Mouse (Mus musculus) hindbrain, embryonic 16.5 days (tissue): ENCODE results near the gene Gm11627. TPM values are rescaled to one million over a fixed set of nuclear protein-coding genes. Genes with fewer than 3 reads are reported as not detected.
A peak's percentile ranks its signal among the peaks of the same experiment; 100 is the strongest.

Experiments
- ATAC-seq: fragments of 200-750 bp; cut with Nextera tagmentation; 2 replicates; pipeline ENCODE4 v1.8.0; 2017; ENCODE audit warnings: moderate TSS enrichment, moderate library complexity
- H3K27ac ChIP-seq: fragments of 300-500 bp; sonication (generic); 2 replicates; pipeline ENCODE4 v1.5.1; 2014; ENCODE audit warnings: low read depth, mild to moderate bottlenecking, control low read depth, low read length, moderate library complexity
- H3K27me3 ChIP-seq: fragments of 300-500 bp; sonication (generic); replicated peaks from 2 replicates; pipeline ENCODE4 v1.6.1; 2014; ENCODE audit warnings: low read length; ENCODE audit not compliant: control insufficient read depth, insufficient read depth
- H3K36me3 ChIP-seq: fragments of 300-500 bp; sonication (generic); 2 replicates; pipeline ENCODE4 v1.6.1; 2014; ENCODE audit warnings: mild to moderate bottlenecking, low read length, moderate library complexity, mixed read lengths; ENCODE audit not compliant: control insufficient read depth, insufficient read depth
- H3K4me1 ChIP-seq: fragments of 300-500 bp; sonication (generic); 2 replicates; pipeline ENCODE4 v1.6.1; 2014; ENCODE audit warnings: low read depth, low read length; ENCODE audit not compliant: control insufficient read depth, insufficient read depth
- H3K4me2 ChIP-seq: fragments of 300-500 bp; sonication (generic); 2 replicates; pipeline ENCODE4 v1.6.1; 2014; ENCODE audit warnings: mild to moderate bottlenecking, low read length, control low read depth, moderate library complexity
- H3K4me3 ChIP-seq: fragments of 300-500 bp; sonication (generic); 2 replicates; pipeline ENCODE4 v1.5.1; 2014; ENCODE audit warnings: mild to moderate bottlenecking, low read length, control low read depth, moderate library complexity
- H3K9ac ChIP-seq: fragments of 300-500 bp; sonication (generic); 2 replicates; pipeline ENCODE4 v1.6.1; 2014; ENCODE audit warnings: low read depth, mild to moderate bottlenecking, control low read depth, low read length, moderate library complexity
- H3K9me3 ChIP-seq: fragments of 300-500 bp; sonication (generic); 2 replicates; pipeline ENCODE4 v1.6.1; 2014; ENCODE audit warnings: mild to moderate bottlenecking, low read length, moderate library complexity; ENCODE audit not compliant: control insufficient read depth
- WGBS: fragments of 180-500 bp; shearing (Covaris S2); extraction: QIAGEN DNeasy Blood & Tissue Kit; methylation state at CpG from one replicate; pipeline ENCODE4 v1.1.7; 2014; 5-methylcytosine and 5-hydroxymethylcytosine counted together
- polyA plus RNA-seq: library from polyadenylated mRNA; unstranded; fragments of >200 nt; fragmentation: Nextera tagmentation; extraction: Ambion mirVana; gene quantifications from 2 replicates; pipeline ENCODE4 v1.2.1, GENCODE M21; 2015

The Gm11627 gene
- polyA plus RNA-seq, 1 experiment from 2014 or later, result 4.1 TPM

DNA sequence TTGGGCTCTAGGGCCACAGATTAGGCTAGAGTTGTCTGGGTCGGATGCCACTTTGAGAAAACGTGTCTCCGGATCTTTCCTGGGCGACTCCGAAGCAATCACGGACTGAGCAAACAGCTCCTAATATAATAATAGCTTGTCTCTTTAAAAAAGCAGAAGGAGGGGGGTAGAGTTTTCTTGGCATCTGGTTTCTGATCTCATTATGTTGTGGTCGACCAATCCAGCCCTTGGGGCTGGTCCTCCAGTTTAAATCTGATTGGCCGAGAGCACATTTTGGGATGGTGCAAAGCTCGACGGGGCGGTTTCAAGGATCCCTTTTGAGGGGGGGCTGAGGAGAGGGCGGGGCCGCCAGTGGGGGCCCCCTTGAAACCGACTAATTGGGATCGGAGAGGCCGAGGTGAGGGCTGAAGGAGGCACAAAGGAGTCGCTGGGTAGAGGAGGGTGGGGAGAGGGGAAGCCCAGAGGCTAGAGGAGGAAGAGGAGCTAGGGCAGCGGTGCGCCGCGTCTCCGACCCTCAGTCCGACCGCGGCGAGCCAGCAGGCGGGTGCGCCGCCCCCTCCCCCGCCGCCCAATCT, 24.8 kb upstream of the Gm11627 start, which contains the start of gene Fzd2:
Gene Fzd2, plus strand, starts transcription at position 387 of the 575 bp plus-strand sequence.
- no peaks in the 10 kb centered on the region for H3K9me3 ChIP-seq
- H3K27me3 ChIP-seq, result peaks cover 8% of the 10 kb centered on the region
- peak; percentile 94 for ATAC-seq
- peak within 1 kb of the TSS; percentile 74 for H3K4me3 ChIP-seq
- peak within 1 kb of the TSS; percentile 89 for H3K4me2 ChIP-seq
- H3K27ac ChIP-seq, result peak within 1 kb of the TSS; percentile 89
- H3K4me1 ChIP-seq, result peaks cover 19% of the 10 kb centered on the region
- WGBS, result under 1% methylated on average over 28 of the region's 31 CpGs
- H3K9ac ChIP-seq, result peak within 1 kb of the TSS; percentile 75
- no peaks in the 10 kb centered on the region for H3K36me3 ChIP-seq

DNA sequence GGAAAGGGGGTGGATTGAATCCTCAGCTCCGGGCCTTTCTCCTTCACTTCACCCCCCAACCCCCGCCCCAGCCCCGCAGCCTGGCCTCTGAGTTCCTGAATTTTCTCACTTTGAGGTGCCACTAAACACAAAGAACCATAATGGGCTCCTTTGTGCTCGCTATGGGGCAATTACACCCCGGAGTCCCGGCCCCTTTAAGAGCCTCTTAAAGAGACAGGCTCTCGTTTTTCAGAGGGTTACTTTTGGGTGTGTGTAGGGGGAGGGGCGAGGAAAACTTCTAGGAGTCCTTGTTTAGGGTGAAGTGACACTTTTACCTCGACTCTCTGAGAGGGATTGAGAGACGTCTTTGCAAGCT, 24.2 kb upstream of the Gm11627 start:
- no peaks in the 10 kb centered on the region for H3K9me3 ChIP-seq
- H3K9ac ChIP-seq, result peak overlapping the region; percentile 63
- H3K36me3 ChIP-seq, result no peaks in the 10 kb centered on the region
- H3K4me3 ChIP-seq, result peak overlapping the region; percentile 74
- H3K4me2 ChIP-seq, result peak overlapping the region; percentile 89
- H3K4me1 ChIP-seq, result peaks cover 19% of the 10 kb centered on the region
- peaks cover 8% of the 10 kb centered on the region; the same call in 1 of the 2 replicates for H3K27me3 ChIP-seq
- WGBS, result under 1% methylated on average over 10 of the region's 10 CpGs
- peak; percentile 55 for ATAC-seq
- H3K27ac ChIP-seq, result peak overlapping the region; percentile 84

GRCm38 (mm10) chr11:102602816-102603495, 23.7 kb upstream of the Gm11627 start:
- 3% methylated on average over 13 of the region's 13 CpGs for WGBS
- H3K4me3 ChIP-seq, result peak overlapping the region; percentile 74
- peak overlapping the region; percentile 89 for H3K4me2 ChIP-seq
- H3K27me3 ChIP-seq, result peaks cover 7% of the 10 kb centered on the region; the same call in 1 of the 2 replicates
- H3K9me3 ChIP-seq, result no peaks in the 10 kb centered on the region
- no peak for ATAC-seq
- peaks cover 19% of the 10 kb centered on the region for H3K4me1 ChIP-seq
- peak overlapping the region; percentile 84 for H3K27ac ChIP-seq
- H3K36me3 ChIP-seq, result no peaks in the 10 kb centered on the region
- H3K9ac ChIP-seq, result peak overlapping the region; percentile 63

GRCm38 (mm10) chr11:102599912-102600311, 20.7 kb upstream of the Gm11627 start:
- Histone ChIP-seq H3K4me2 (no peak overlapping the region), H3K9ac (no peak overlapping the region), H3K27me3 (peaks cover 4% of the 10 kb centered on the region; the same call in 1 of the 2 replicates), H3K27ac (no peak overlapping the region), H3K4me1 (peaks cover 6% of the 10 kb centered on the region; the same call in 1 of the 2 replicates), H3K36me3 (no peaks in the 10 kb centered on the region), H3K9me3 (no peaks in the 10 kb centered on the region), H3K4me3 (no peak overlapping the region)
- 89% methylated on average over 3 of the region's 3 CpGs for WGBS
- no peak for ATAC-seq

- WGBS, result 9% methylated on average over 4 of the region's 4 CpGs
- Histone ChIP-seq H3K4me1 (no peaks in the 10 kb centered on the region), H3K9ac (no peak overlapping the region), H3K4me3 (no peak overlapping the region), H3K9me3 (no peaks in the 10 kb centered on the region), H3K36me3 (no peaks in the 10 kb centered on the region), H3K4me2 (no peak overlapping the region), H3K27me3 (no peaks in the 10 kb centered on the region), H3K27ac (no peak overlapping the region)
- ATAC-seq, result no peak
Measured at GRCm38 (mm10) chr11:102595341-102595820, 16.1 kb upstream of the Gm11627 start.

GRCm38 (mm10) chr11:102587554-102587953, 8.3 kb upstream of the Gm11627 start:
- Histone ChIP-seq H3K27ac (no peak overlapping the region), H3K36me3 (no peaks in the 10 kb centered on the region), H3K9ac (no peak overlapping the region), H3K9me3 (no peaks in the 10 kb centered on the region), H3K4me2 (no peak overlapping the region), H3K4me1 (no peaks in the 10 kb centered on the region), H3K27me3 (no peaks in the 10 kb centered on the region; the same call in 1 of the 2 replicates), H3K4me3 (no peak overlapping the region)
- no peak for ATAC-seq
- WGBS, result 80% methylated on average over 3 of the region's 3 CpGs

- Histone ChIP-seq H3K36me3 (no peaks in the 10 kb centered on the region), H3K4me2 (no peak overlapping the region), H3K9me3 (no peaks in the 10 kb centered on the region), H3K4me3 (no peak overlapping the region), H3K4me1 (peaks cover 6% of the 10 kb centered on the region), H3K27me3 (no peaks in the 10 kb centered on the region; the same call in 1 of the 2 replicates), H3K9ac (no peak overlapping the region), H3K27ac (no peak overlapping the region)
- no peak for ATAC-seq
- 98% methylated on average over 4 of the region's 4 CpGs for WGBS
Measured at GRCm38 (mm10) chr11:102586445-102587130, 7.3 kb upstream of the Gm11627 start.

DNA sequence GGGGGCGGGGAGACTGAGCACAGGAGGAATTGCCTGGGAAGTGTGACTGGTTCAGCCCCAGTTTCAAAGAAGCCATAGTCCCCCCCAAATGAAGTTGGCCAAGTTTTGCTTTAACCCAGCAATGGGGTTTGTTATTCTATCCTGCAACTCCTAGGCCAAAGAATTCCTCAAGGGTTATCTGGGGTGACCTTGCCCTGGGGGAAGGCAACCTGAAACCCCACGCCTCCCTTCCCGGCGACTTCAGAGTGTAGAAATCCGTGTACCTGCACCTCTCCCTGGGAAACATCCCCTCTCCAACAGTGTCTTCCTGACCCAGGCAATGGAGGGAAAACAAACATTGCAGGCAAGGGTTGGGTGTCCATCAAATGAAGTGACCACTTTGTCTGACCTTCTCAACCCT, 3.5 kb upstream of the Gm11627 start:
- Histone ChIP-seq H3K4me1 (peaks cover 16% of the 10 kb centered on the region), H3K27ac (no peak overlapping the region), H3K9me3 (no peaks in the 10 kb centered on the region), H3K4me2 (no peak overlapping the region), H3K9ac (no peak overlapping the region), H3K27me3 (no peaks in the 10 kb centered on the region; the same call in 1 of the 2 replicates), H3K4me3 (no peak overlapping the region), H3K36me3 (no peaks in the 10 kb centered on the region)
- whole genome bisulfite sequencing, result 25% methylated on average over 5 of the region's 5 CpGs
- ATAC-seq, result no peak
